Mouse (Mus musculus) neural tube, embryonic 15.5 days (tissue): ENCODE measurements around the gene Soat2. TPM values are rescaled to one million over a fixed set of nuclear protein-coding genes. Genes with fewer than 3 reads are reported as not detected.

ENCODE experiments used
- ATAC-seq: fragments of 200-750 bp; cut with Nextera tagmentation; 2 replicates; pipeline ENCODE4 v1.8.0; 2017; ENCODE audit warnings: mild to moderate bottlenecking, moderate TSS enrichment, moderate library complexity; ENCODE audit not compliant: low FRiP score
- H3K27ac ChIP-seq: fragments of 300-500 bp; sonication (generic); replicated peaks from 2 replicates; pipeline ENCODE4 v1.5.1; 2015; ENCODE audit warnings: mild to moderate bottlenecking, inconsistent platforms
- H3K27me3 ChIP-seq: fragments of 300-500 bp; sonication (generic); replicated peaks from 2 replicates; pipeline ENCODE4 v1.6.1; 2015; ENCODE audit warnings: inconsistent platforms
- H3K36me3 ChIP-seq: fragments of 300-500 bp; sonication (generic); 2 replicates; pipeline ENCODE4 v1.6.1; 2015; ENCODE audit warnings: inconsistent platforms
- H3K4me1 ChIP-seq: fragments of 300-500 bp; sonication (generic); 2 replicates; pipeline ENCODE4 v1.6.1; 2015; ENCODE audit warnings: inconsistent platforms
- H3K4me2 ChIP-seq: fragments of 300-500 bp; sonication (generic); 2 replicates; pipeline ENCODE4 v1.6.1; 2015; ENCODE audit warnings: inconsistent platforms, mild to moderate bottlenecking, moderate library complexity
- H3K4me3 ChIP-seq: fragments of 300-500 bp; sonication (generic); replicated peaks from 2 replicates; pipeline ENCODE4 v1.5.1; 2015; ENCODE audit warnings: mild to moderate bottlenecking, inconsistent platforms
- H3K9ac ChIP-seq: fragments of 300-500 bp; sonication (generic); replicated peaks from 2 replicates; pipeline ENCODE4 v1.6.1; 2015; ENCODE audit warnings: mild to moderate bottlenecking, inconsistent platforms
- H3K9me3 ChIP-seq: fragments of 300-500 bp; sonication (generic); replicated peaks from 2 replicates; pipeline ENCODE4 v1.6.1; 2016; ENCODE audit warnings: inconsistent platforms
- WGBS: fragments of 180-500 bp; shearing (Covaris S2); methylation state at CpG from one replicate; pipeline ENCODE4 v1.1.7; 2015; ENCODE audit warnings: mixed read lengths; 5-methylcytosine and 5-hydroxymethylcytosine counted together
- polyA plus RNA-seq: library from polyadenylated mRNA; unstranded; fragments of >200 nt; fragmentation: Nextera tagmentation; extraction: Ambion mirVana; gene quantifications from 2 replicates; pipeline ENCODE4 v1.2.1, GENCODE M21; 2015

Soat2 gene
- polyA plus RNA-seq, 1 experiment from 2014 or later, result 0.06 TPM

GRCm38 (mm10) chr15:102107689-102108573 is 42.4 kb upstream of the Soat2 start:
- no peak overlapping the region for H3K27ac ChIP-seq
- H3K36me3 ChIP-seq, result no peaks in the 10 kb centered on the region
- H3K4me3 ChIP-seq, result no peak overlapping the region
- peaks cover 24% of the 10 kb centered on the region for H3K27me3 ChIP-seq
- peaks cover 57% of the 10 kb centered on the region for H3K4me1 ChIP-seq
- no peak for ATAC-seq
- no peak overlapping the region for H3K9ac ChIP-seq
- 39% methylated on average over 13 of the region's 13 CpGs for WGBS
- H3K9me3 ChIP-seq, result no peaks in the 10 kb centered on the region
- peak overlapping the region; percentile 62 for H3K4me2 ChIP-seq

- Histone ChIP-seq H3K4me1 (peaks cover 47% of the 10 kb centered on the region), H3K9ac (no peak overlapping the region), H3K27me3 (peaks cover 21% of the 10 kb centered on the region), H3K4me2 (no peak overlapping the region), H3K27ac (no peak overlapping the region), H3K4me3 (no peak overlapping the region), H3K9me3 (no peaks in the 10 kb centered on the region), H3K36me3 (no peaks in the 10 kb centered on the region)
- WGBS, result 55% methylated on average over 18 of the region's 18 CpGs
- ATAC-seq, result 0 out of 2 replicates have a peak, but pooled peaks have one; percentile 1
Observed at GRCm38 (mm10) chr15:102108651-102109525, 41.4 kb upstream of the Soat2 start.

DNA sequence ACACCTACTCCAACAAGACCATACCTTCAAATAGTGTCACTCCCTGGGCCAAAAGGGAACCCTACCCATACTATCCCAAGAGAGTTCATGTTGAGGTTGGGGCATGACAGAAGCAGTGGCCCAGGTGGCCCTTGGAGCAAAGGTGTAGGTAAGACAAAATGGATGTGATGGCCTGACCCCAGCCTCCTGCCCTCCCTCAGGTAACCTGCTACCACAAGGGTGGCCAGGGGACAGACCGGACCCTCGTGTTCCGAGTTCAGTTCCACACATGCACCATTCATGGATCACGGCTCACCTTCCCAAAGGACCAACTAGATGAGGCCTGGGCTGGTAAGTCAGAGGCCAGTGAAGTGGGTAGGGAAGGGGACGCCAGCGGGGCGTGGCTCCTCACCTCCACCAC is 40.1 kb upstream of the Soat2 start:
- ATAC-seq, result no peak
- no peak overlapping the region for H3K9ac ChIP-seq
- peaks cover 36% of the 10 kb centered on the region for H3K4me1 ChIP-seq
- H3K4me2 ChIP-seq, result no peak overlapping the region
- no peaks in the 10 kb centered on the region for H3K9me3 ChIP-seq
- H3K4me3 ChIP-seq, result no peak overlapping the region
- peaks cover 19% of the 10 kb centered on the region for H3K27me3 ChIP-seq
- 0 out of 2 replicates have a peak, but pooled peaks cover 1% of the 10 kb centered on the region for H3K36me3 ChIP-seq
- no peak overlapping the region for H3K27ac ChIP-seq
- over 99% methylated on average over 7 of the region's 7 CpGs for WGBS

- WGBS, result 80% methylated on average over 29 of the region's 29 CpGs
- Histone ChIP-seq H3K27ac (no peak overlapping the region), H3K27me3 (peaks cover 12% of the 10 kb centered on the region), H3K9ac (no peak overlapping the region), H3K4me3 (no peak overlapping the region), H3K36me3 (peaks cover 8% of the 10 kb centered on the region), H3K9me3 (no peaks in the 10 kb centered on the region), H3K4me2 (no peak overlapping the region), H3K4me1 (peaks cover 32% of the 10 kb centered on the region)
- ATAC-seq, result no peak
Observed at GRCm38 (mm10) chr15:102110701-102111494, 39.4 kb upstream of the Soat2 start.

DNA sequence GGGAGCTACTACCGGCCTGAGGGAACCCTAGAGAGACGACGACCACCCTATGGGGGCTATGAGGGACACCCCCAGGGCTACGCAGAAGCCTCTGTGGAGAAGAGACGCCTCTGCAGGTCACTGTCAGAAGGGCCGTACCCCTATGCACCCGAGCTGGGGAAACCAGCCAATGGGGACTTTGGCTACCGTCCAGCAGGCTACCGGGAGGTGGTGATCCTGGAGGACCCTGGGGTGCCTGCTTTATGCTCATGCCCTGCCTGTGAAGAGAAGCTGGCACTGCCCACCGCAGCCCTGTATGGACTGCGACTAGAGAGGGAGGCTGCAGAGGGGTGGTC is 38.9 kb upstream of the Soat2 start:
- Histone ChIP-seq H3K9me3 (no peaks in the 10 kb centered on the region), H3K9ac (no peak overlapping the region), H3K27ac (no peak overlapping the region), H3K4me2 (no peak overlapping the region), H3K4me1 (peaks cover 32% of the 10 kb centered on the region), H3K36me3 (peaks cover 11% of the 10 kb centered on the region), H3K4me3 (no peak overlapping the region), H3K27me3 (peaks cover 7% of the 10 kb centered on the region; the same call in 1 of the 2 replicates)
- 78% methylated on average over 11 of the region's 11 CpGs for WGBS
- ATAC-seq, result no peak

- H3K9ac ChIP-seq, result no peak overlapping the region
- 94% methylated on average over 6 of the region's 6 CpGs for WGBS
Observed at GRCm38 (mm10) chr15:102112181-102112580, 38.1 kb upstream of the Soat2 start.

DNA sequence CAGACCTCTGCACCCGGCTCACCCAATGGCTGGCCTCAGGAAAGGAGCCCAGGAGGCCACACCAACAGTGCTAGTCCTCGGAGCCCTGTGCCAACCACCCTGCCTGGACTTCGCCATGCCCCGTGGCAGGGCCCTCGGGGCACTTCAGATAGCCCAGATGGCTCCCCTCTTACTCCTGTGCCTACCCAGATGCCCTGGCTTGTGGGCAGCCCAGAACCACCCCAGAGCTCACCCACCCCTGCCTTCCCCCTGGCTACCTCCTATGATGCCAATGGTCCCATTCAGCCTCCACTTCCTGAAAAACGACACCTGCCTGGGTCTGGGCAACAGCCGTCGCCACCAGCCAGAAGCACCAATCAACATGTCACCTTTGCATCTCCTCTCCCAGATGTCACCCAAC is 37.5 kb upstream of the Soat2 start:
- Histone ChIP-seq H3K4me2 (no peak overlapping the region), H3K9ac (no peak overlapping the region), H3K27ac (no peak overlapping the region), H3K4me1 (peaks cover 29% of the 10 kb centered on the region), H3K27me3 (peaks cover 1% of the 10 kb centered on the region; the same call in 1 of the 2 replicates), H3K36me3 (peaks cover 24% of the 10 kb centered on the region), H3K4me3 (no peak overlapping the region), H3K9me3 (no peaks in the 10 kb centered on the region)
- WGBS, result 81% methylated on average over 8 of the region's 8 CpGs
- no peak for ATAC-seq

More at GRCm38 (mm10) chr15:102112181-102112580, 38.1 kb upstream of the Soat2 start:
- H3K4me1 ChIP-seq, result peaks cover 31% of the 10 kb centered on the region
- no peaks in the 10 kb centered on the region for H3K9me3 ChIP-seq
- H3K4me3 ChIP-seq, result no peak overlapping the region
- peaks cover 18% of the 10 kb centered on the region for H3K36me3 ChIP-seq
- H3K27ac ChIP-seq, result no peak overlapping the region
- ATAC-seq, result no peak
- H3K4me2 ChIP-seq, result no peak overlapping the region
- peaks cover 4% of the 10 kb centered on the region; the same call in 1 of the 2 replicates for H3K27me3 ChIP-seq

GRCm38 (mm10) chr15:102113674-102114073 is 36.7 kb upstream of the Soat2 start:
- Histone ChIP-seq H3K9ac (no peak overlapping the region), H3K36me3 (peaks cover 32% of the 10 kb centered on the region)

DNA sequence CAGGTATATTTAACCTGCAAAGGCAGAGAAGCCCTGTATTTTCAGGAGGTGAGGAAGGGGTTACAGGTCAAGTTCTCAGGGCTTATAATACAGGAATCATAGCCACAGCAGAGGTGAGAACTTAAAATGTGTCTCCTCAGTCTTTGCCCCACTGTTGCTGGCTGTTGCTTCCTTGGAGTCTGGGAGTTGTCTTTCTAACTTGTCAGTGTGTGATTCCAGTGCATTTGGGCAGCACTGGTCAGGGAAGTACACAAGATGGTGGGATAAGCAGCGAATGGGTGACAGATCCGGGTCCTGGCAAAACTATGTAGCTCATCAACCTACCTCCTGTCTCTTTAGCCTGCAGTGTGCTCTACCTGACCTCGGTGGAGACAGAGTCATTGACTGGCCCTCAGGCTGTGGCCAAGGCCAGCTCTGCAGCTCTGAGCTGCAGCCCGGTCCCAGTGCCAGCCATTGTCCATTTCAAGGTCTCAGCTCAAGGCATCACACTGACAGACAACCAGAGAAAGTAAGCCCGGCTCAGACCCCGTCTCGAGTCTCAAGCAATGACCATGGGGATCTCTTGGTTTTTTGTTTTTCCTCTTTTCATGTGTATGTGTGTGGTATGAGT is 35.6 kb upstream of the Soat2 start:
- peaks cover 24% of the 10 kb centered on the region for H3K4me1 ChIP-seq
- H3K4me2 ChIP-seq, result no peak overlapping the region
- H3K36me3 ChIP-seq, result peaks cover 43% of the 10 kb centered on the region
- H3K9me3 ChIP-seq, result no peaks in the 10 kb centered on the region
- ATAC-seq, result no peak
- no peaks in the 10 kb centered on the region for H3K27me3 ChIP-seq
- H3K9ac ChIP-seq, result no peak overlapping the region
- WGBS, result 89% methylated on average over 7 of the region's 7 CpGs
- no peak overlapping the region for H3K4me3 ChIP-seq
- no peak overlapping the region for H3K27ac ChIP-seq

More at GRCm38 (mm10) chr15:102113674-102114073, 36.7 kb upstream of the Soat2 start:
- Histone ChIP-seq H3K27ac (no peak overlapping the region), H3K4me2 (no peak overlapping the region), H3K4me3 (no peak overlapping the region), H3K4me1 (peaks cover 30% of the 10 kb centered on the region), H3K9me3 (no peaks in the 10 kb centered on the region), H3K27me3 (no peaks in the 10 kb centered on the region)
- ATAC-seq, result no peak
- WGBS, result 85% methylated on average over 4 of the region's 4 CpGs

GRCm38 (mm10) chr15:102115731-102116231 is 34.5 kb upstream of the Soat2 start:
- Histone ChIP-seq H3K36me3 (peaks cover 52% of the 10 kb centered on the region), H3K4me3 (no peak overlapping the region), H3K9ac (no peak overlapping the region), H3K9me3 (no peaks in the 10 kb centered on the region), H3K4me2 (no peak overlapping the region), H3K4me1 (peaks cover 24% of the 10 kb centered on the region), H3K27me3 (no peaks in the 10 kb centered on the region), H3K27ac (peak overlapping the region; percentile 29)
- 70% methylated on average over 9 of the region's 9 CpGs for WGBS
- no peak for ATAC-seq
